Mouse (Mus musculus): ENCODE results near the gene Agbl4. TPM values are rescaled to one million over a fixed set of nuclear protein-coding genes. Genes with fewer than 3 reads are reported as not detected.
A peak's percentile ranks its signal among the peaks of the same experiment; 100 is the strongest.

Agbl4 gene
- polyA plus RNA-seq, 1 experiment from 2014 or later: 2.3 TPM

GRCm38 (mm10) chr4:111691057-111691543 is 1293.6 kb downstream of the Agbl4 start:
- peak; percentile 68 for ATAC-seq (ENCODE audit: low FRiP score)
- H3K27ac ChIP-seq (replicated peaks): peak overlapping the region; percentile 19; the same call in 1 of the 2 replicates
- no peak overlapping the region for H3K4me2 ChIP-seq

DNA sequence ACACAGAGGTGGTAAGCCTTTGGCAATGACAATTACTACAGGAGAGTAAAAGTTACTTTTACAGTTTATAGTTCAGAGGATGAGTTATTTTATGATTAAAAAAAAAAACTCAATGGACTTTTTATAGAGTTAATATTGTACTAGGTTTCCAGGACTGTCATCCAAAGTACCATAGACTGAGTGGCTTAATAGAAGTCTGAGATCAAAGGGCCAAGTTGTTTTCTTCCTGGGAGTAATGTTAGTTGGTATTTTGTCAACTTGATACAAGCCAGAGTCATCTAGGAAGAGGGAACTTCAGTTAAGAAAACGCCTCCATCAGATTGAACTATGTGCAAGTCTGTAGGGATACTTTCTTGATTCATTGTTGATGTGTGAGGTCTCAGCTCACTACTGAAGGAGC is 1303.9 kb downstream of the Agbl4 start:
- Histone ChIP-seq H3K27ac (replicated peaks) (no peak overlapping the region), H3K9me3 (replicated peaks) (no peaks in the 10 kb centered on the region), H3K4me2 (no peak overlapping the region), H3K36me3 (no peaks in the 10 kb centered on the region), H3K4me3 (replicated peaks) (no peak overlapping the region), H3K9ac (replicated peaks) (no peak overlapping the region), H3K4me1 (no peaks in the 10 kb centered on the region), H3K27me3 (replicated peaks) (no peaks in the 10 kb centered on the region)
- ATAC-seq (ENCODE audit: low FRiP score): no peak
- 83% methylated on average over 1 of the region's 1 CpGs for WGBS

More at GRCm38 (mm10) chr4:111691057-111691543, 1293.6 kb downstream of the Agbl4 start:
- WGBS: 32% methylated on average over 5 of the region's 5 CpGs
- no peak overlapping the region for H3K9ac ChIP-seq (replicated peaks)
- no peak overlapping the region for H3K4me3 ChIP-seq (replicated peaks)
- H3K9me3 ChIP-seq (replicated peaks): no peaks in the 10 kb centered on the region
- H3K27me3 ChIP-seq (replicated peaks): no peaks in the 10 kb centered on the region
- peaks cover 27% of the 10 kb centered on the region for H3K4me1 ChIP-seq
- H3K36me3 ChIP-seq: no peaks in the 10 kb centered on the region

DNA sequence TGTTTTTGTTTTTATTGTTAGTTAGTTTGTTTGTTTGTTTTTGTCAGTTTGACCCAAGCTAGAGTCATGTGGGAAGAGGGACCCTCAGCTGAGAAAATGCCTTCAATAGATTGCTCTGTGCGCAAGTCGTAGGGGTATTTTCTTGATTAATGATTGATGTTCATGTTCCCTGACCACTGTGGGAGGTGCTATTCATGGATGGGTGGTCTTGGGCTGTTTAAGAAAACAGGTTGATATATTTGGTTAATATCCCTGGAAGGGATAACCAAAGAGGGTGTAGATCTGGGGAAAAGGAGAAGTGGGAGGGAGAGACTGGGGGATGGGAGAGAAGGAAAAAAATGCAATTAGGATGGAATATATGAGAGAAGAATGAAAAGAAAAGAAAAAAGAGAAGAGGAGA is 1306.7 kb downstream of the Agbl4 start:
- no peak overlapping the region for H3K27ac ChIP-seq (replicated peaks)
- no peak for ATAC-seq (ENCODE audit: low FRiP score)
- H3K4me3 ChIP-seq (replicated peaks): no peak overlapping the region
- no peaks in the 10 kb centered on the region for H3K4me1 ChIP-seq
- H3K9me3 ChIP-seq (replicated peaks): no peaks in the 10 kb centered on the region
- H3K9ac ChIP-seq (replicated peaks): no peak overlapping the region
- H3K36me3 ChIP-seq: no peaks in the 10 kb centered on the region
- 72% methylated on average over 2 of the region's 2 CpGs for WGBS
- no peak overlapping the region for H3K4me2 ChIP-seq
- H3K27me3 ChIP-seq (replicated peaks): no peaks in the 10 kb centered on the region

DNA sequence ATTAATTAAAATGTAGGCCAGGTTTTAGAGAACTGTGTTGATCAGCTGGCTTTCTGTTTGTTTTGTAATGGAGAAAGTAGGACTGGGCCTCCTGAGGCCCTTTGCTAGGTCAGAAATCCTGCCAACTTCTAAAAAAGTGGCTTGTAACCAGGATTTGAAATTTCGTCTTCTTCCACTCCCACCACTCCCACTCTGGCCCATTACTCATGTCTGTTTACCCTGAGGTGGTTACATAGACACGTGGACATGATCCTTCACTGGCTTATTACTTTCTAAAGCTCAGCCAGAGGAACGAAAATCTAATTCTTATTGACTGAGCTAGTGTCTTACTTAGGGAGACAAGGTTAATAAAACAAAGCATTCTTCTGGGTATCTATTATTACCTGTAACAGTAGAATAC is 1307.5 kb downstream of the Agbl4 start:
- Histone ChIP-seq H3K36me3 (no peaks in the 10 kb centered on the region), H3K4me1 (no peaks in the 10 kb centered on the region), H3K27me3 (replicated peaks) (no peaks in the 10 kb centered on the region), H3K9ac (replicated peaks) (no peak overlapping the region), H3K9me3 (replicated peaks) (no peaks in the 10 kb centered on the region), H3K4me2 (no peak overlapping the region), H3K27ac (replicated peaks) (no peak overlapping the region), H3K4me3 (replicated peaks) (no peak overlapping the region)
- 81% methylated on average over 3 of the region's 3 CpGs for WGBS
- no peak for ATAC-seq (ENCODE audit: low FRiP score)

Other genes starting within 250 kb of the Agbl4 start
- 304 and 344 TPM in 2 replicates for gene Elavl4, start 45.8 kb upstream of the Agbl4 start, polyA plus RNA-seq (2015; fragmentation: Nextera tagmentation; extraction: Ambion mirVana)